In the genomic region with DNA sequence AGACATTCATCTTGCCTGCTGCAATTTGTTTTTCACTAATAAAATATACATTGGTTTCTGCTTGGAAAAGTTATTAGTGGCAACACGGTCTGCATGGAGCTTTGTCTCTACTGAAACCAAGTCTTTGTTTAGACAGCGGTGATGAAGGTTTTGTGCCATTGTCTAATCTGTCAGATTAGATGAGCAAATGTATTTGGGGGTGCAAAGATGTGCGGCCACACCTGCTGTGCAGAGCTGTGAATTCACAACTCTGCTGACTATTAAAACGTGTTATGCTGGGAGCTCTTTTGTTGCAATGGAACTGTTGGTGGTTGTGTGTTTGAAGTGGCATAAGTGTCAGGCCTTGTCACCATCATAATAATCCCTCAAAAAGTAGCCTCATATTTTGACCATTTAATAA, we compare ENCODE assay signal across 18 mouse cellular contexts.
A peak's percentile ranks its signal among the peaks of the same experiment; 100 is the strongest.
DNase-seq lines count a peak whose midpoint lies in the region; ATAC-seq and TF ChIP-seq lines count a peak whose summit lies in the region.
"Had no signal": no experiment of that assay in that cellular context is flagged by ENCODE, and none has a peak within 500 bp of the region (broad histone marks: within the 10 kb centered on the region; RNA-seq: fewer than 3 reads in every experiment).

No protein-coding gene starts in this region.

- no peaks in the 10 kb centered on the region for H3K9me3 ChIP-seq in forebrain, embryonic 10.5 days
- no peaks in the 10 kb centered on the region for H3K9me3 ChIP-seq in forebrain, postnatal 0 days (ENCODE audit: low read length)
- no peaks in the 10 kb centered on the region for H3K9me3 ChIP-seq in forebrain, embryonic 14.5 days (replicated peaks; ENCODE audit: control insufficient read depth, low read length)
- H3K9me3 ChIP-seq: heart, embryonic 15.5 days; intestine, embryonic 15.5 days had no signal

- no peaks in the 10 kb centered on the region for H3K27me3 ChIP-seq in forebrain, embryonic 10.5 days (ENCODE audit: poor library complexity, severe bottlenecking)
- H3K27me3 ChIP-seq in forebrain, postnatal 0 days (ENCODE audit: insufficient read depth, low read length), result no peaks in the 10 kb centered on the region
- H3K27me3 ChIP-seq in forebrain, embryonic 14.5 days (replicated peaks; ENCODE audit: control insufficient read depth, insufficient read depth, low read length), result no peaks in the 10 kb centered on the region
- H3K27me3 ChIP-seq: heart, embryonic 15.5 days; intestine, embryonic 15.5 days had no signal

- no peak overlapping the region for H3K9ac ChIP-seq in forebrain, postnatal 0 days
- no peak overlapping the region for H3K9ac ChIP-seq in forebrain, embryonic 14.5 days (ENCODE audit: low read length)
- H3K9ac ChIP-seq: heart, embryonic 15.5 days; hindbrain, embryonic 14.5 days; intestine, embryonic 15.5 days had no signal

- no peak overlapping the region for H3K4me2 ChIP-seq in forebrain, postnatal 0 days (ENCODE audit: low read depth)
- no peak overlapping the region for H3K4me2 ChIP-seq in forebrain, embryonic 14.5 days (ENCODE audit: low read length)
- H3K4me2 ChIP-seq: heart, embryonic 11.5 days; heart, embryonic 15.5 days; hindbrain, embryonic 14.5 days; intestine, embryonic 15.5 days had no signal

- H3K36me3 ChIP-seq in forebrain, embryonic 10.5 days (replicated peaks), result no peaks in the 10 kb centered on the region
- no peaks in the 10 kb centered on the region for H3K36me3 ChIP-seq in forebrain, postnatal 0 days (ENCODE audit: insufficient read depth)
- H3K36me3 ChIP-seq in forebrain, embryonic 14.5 days (ENCODE audit: control insufficient read depth, insufficient read depth, low read length), result no peaks in the 10 kb centered on the region
- H3K36me3 ChIP-seq: heart, embryonic 15.5 days; intestine, embryonic 15.5 days had no signal

- no peak overlapping the region for H3K4me3 ChIP-seq in forebrain, embryonic 10.5 days
- H3K4me3 ChIP-seq in forebrain, postnatal 0 days (ENCODE audit: low read depth, low read length), result no peak overlapping the region
- H3K4me3 ChIP-seq in forebrain, embryonic 14.5 days (ENCODE audit: low read depth, low read length), result no peak overlapping the region
- H3K4me3 ChIP-seq: heart, adult 2 months; heart, embryonic 15.5 days; intestine, embryonic 15.5 days had no signal

- peaks cover 47% of the 10 kb centered on the region for H3K4me1 ChIP-seq in forebrain, embryonic 10.5 days
- no peaks in the 10 kb centered on the region for H3K4me1 ChIP-seq in forebrain, postnatal 0 days (ENCODE audit: insufficient read depth)
- peaks cover 5% of the 10 kb centered on the region; the same call in 1 of the 2 replicates for H3K4me1 ChIP-seq in forebrain, embryonic 14.5 days (ENCODE audit: control insufficient read depth, insufficient read depth, low read length)
- H3K4me1 ChIP-seq: heart, embryonic 15.5 days; intestine, embryonic 15.5 days had no signal

- 33% methylated on average over 4 of the region's 4 CpGs for WGBS in forebrain, embryonic 10.5 days
- 20% methylated on average over 4 of the region's 4 CpGs for WGBS in forebrain, postnatal 0 days
- 4% methylated on average over 4 of the region's 4 CpGs for WGBS in forebrain, embryonic 14.5 days

- no peak for ATAC-seq in forebrain, postnatal 0 days
- ATAC-seq in forebrain, embryonic 14.5 days, result 0 out of 2 replicates have a peak, but pooled peaks have one; percentile 33
- ATAC-seq: intestine, embryonic 15.5 days had no signal

- no peak for TF ChIP-seq POLR2A in brain, embryonic 14.5 days (IDR thresholded peaks at IDR 0.05; ENCODE audit: borderline replicate concordance, extremely low read depth, insufficient read depth, insufficient read length, poor library complexity, severe bottlenecking)

- no peak for DNase-seq in forebrain, embryonic 10.5 days (ENCODE audit: extremely low spot score, low spot score)
- DNase-seq in forebrain, postnatal 0 days, result no peak
- peak; percentile 58 for DNase-seq in brain, embryonic 14.5 days (ENCODE audit: low read depth)
- peak; percentile 30 for DNase-seq in forebrain, embryonic 14.5 days (ENCODE audit: low spot score)
- DNase-seq in retina, postnatal 1 day, result peak; percentile 67
- DNase-seq in cerebellum, postnatal 4 days (ENCODE audit: low spot score in 2 of 2), result no peak
- no peak for DNase-seq in cerebellum, postnatal 10 days
- DNase-seq: adrenal gland, postnatal 10 days; cerebellum, adult 11-12 months; cerebellum, adult 9-10 months; cerebellum, postnatal 36 days; gastrocnemius, postnatal 10 days; heart, adult 2 months; heart, postnatal 14 days had no signal

- no peak for TF ChIP-seq CTCF in forebrain, postnatal 0 days (IDR thresholded peaks at IDR 0.05; ENCODE audit: low read depth)
- no peak for TF ChIP-seq CTCF in brain, embryonic 14.5 days (IDR thresholded peaks at IDR 0.05; ENCODE audit: borderline replicate concordance, extremely low read depth, insufficient read depth, insufficient read length)

- H3K27ac ChIP-seq in forebrain, embryonic 10.5 days, result peak overlapping the region; percentile 67; the same call in 1 of the 2 replicates
- H3K27ac ChIP-seq in forebrain, postnatal 0 days (ENCODE audit: low read depth, low read length), result no peak overlapping the region
- no peak overlapping the region for H3K27ac ChIP-seq in forebrain, embryonic 14.5 days (ENCODE audit: low read depth, low read length)
- H3K27ac ChIP-seq: heart, adult 2 months; heart, embryonic 15.5 days; hindbrain, embryonic 14.5 days; intestine, embryonic 15.5 days had no signal

Comparison
In these comparisons a context has a peak if more than half of its experiments do, and no peak if none do; other contexts are left out.
1. DNase-seq: peak in brain, embryonic 14.5 days (single experiment), forebrain, embryonic 14.5 days (single experiment) and retina, postnatal 1 day (single experiment); none in forebrain, embryonic 10.5 days (single experiment), forebrain, postnatal 0 days (single experiment), cerebellum, postnatal 4 days (0 of 2) and cerebellum, postnatal 10 days (0 of 2).